Mouse (Mus musculus) hindbrain, embryonic 15.5 days (tissue): ENCODE results near the gene Folr2. TPM values are rescaled to one million over a fixed set of nuclear protein-coding genes. Genes with fewer than 3 reads are reported as not detected.
A peak's percentile ranks its signal among the peaks of the same experiment; 100 is the strongest.

Source experiments
- ATAC-seq: fragments of 200-750 bp; cut with Nextera tagmentation; 2 replicates; pipeline ENCODE4 v1.8.0; 2017; ENCODE audit warnings: low read depth, moderate number of reproducible peaks, moderate TSS enrichment; ENCODE audit not compliant: low FRiP score
- H3K27ac ChIP-seq: fragments of 300-500 bp; sonication (generic); replicated peaks from 2 replicates; pipeline ENCODE4 v1.5.1; 2015; ENCODE audit warnings: mild to moderate bottlenecking, inconsistent platforms
- H3K27me3 ChIP-seq: fragments of 300-500 bp; sonication (generic); 2 replicates; pipeline ENCODE4 v1.6.1; 2015; ENCODE audit warnings: control low read depth, inconsistent platforms
- H3K36me3 ChIP-seq: fragments of 300-500 bp; sonication (generic); 2 replicates; pipeline ENCODE4 v1.6.1; 2015; ENCODE audit warnings: control low read depth, inconsistent platforms
- H3K4me1 ChIP-seq: fragments of 300-500 bp; sonication (generic); replicated peaks from 2 replicates; pipeline ENCODE4 v1.6.1; 2015; ENCODE audit warnings: control low read depth, inconsistent platforms
- H3K4me2 ChIP-seq: fragments of 300-500 bp; sonication (generic); 2 replicates; pipeline ENCODE4 v1.6.1; 2015; ENCODE audit warnings: moderate library complexity, mild to moderate bottlenecking, inconsistent platforms
- H3K4me3 ChIP-seq: fragments of 300-500 bp; sonication (generic); 2 replicates; pipeline ENCODE4 v1.5.1; 2015; ENCODE audit warnings: mild to moderate bottlenecking, inconsistent platforms
- H3K9ac ChIP-seq: fragments of 300-500 bp; sonication (generic); 2 replicates; pipeline ENCODE4 v1.6.1; 2015; ENCODE audit warnings: inconsistent platforms
- H3K9me3 ChIP-seq: fragments of 300-500 bp; sonication (generic); 2 replicates; pipeline ENCODE4 v1.6.1; 2016; ENCODE audit warnings: control low read depth, inconsistent platforms
- WGBS: fragments of 180-500 bp; shearing (Covaris S2); methylation state at CpG from one replicate; pipeline ENCODE4 v1.1.7; 2015; 5-methylcytosine and 5-hydroxymethylcytosine counted together
- polyA plus RNA-seq: library from polyadenylated mRNA; unstranded; fragments of >200 nt; fragmentation: Nextera tagmentation; extraction: Ambion mirVana; gene quantifications from 2 replicates; pipeline ENCODE4 v1.2.1, GENCODE M21; 2015

The Folr2 gene
- polyA plus RNA-seq, 1 experiment from 2014 or later: 2.4 TPM

- Histone ChIP-seq H3K9ac (no peak overlapping the region), H3K4me3 (no peak overlapping the region), H3K36me3 (no peaks in the 10 kb centered on the region), H3K9me3 (no peaks in the 10 kb centered on the region), H3K27me3 (no peaks in the 10 kb centered on the region), H3K27ac (no peak overlapping the region), H3K4me1 (no peaks in the 10 kb centered on the region), H3K4me2 (no peak overlapping the region)
- no peak for ATAC-seq
Observed at GRCm38 (mm10) chr7:101860978-101861377, 4.0 kb upstream of the Folr2 start.

GRCm38 (mm10) chr7:101858362-101858761 is 1.4 kb upstream of the Folr2 start:
- H3K4me3 ChIP-seq: no peak overlapping the region
- H3K27ac ChIP-seq: no peak overlapping the region
- ATAC-seq: no peak
- H3K9ac ChIP-seq: no peak overlapping the region
- H3K4me2 ChIP-seq: no peak overlapping the region
- no peaks in the 10 kb centered on the region for H3K27me3 ChIP-seq
- H3K9me3 ChIP-seq: no peaks in the 10 kb centered on the region
- H3K36me3 ChIP-seq: no peaks in the 10 kb centered on the region
- H3K4me1 ChIP-seq: no peaks in the 10 kb centered on the region
- 91% methylated on average over 9 of the region's 9 CpGs for WGBS

- H3K36me3 ChIP-seq: no peaks in the 10 kb centered on the region
- no peak for ATAC-seq
- H3K9ac ChIP-seq: no peak overlapping the region
- 90% methylated on average over 2 of the region's 2 CpGs for WGBS
- H3K9me3 ChIP-seq: no peaks in the 10 kb centered on the region
- no peak overlapping the region for H3K4me2 ChIP-seq
- no peak overlapping the region for H3K4me3 ChIP-seq
- no peaks in the 10 kb centered on the region for H3K4me1 ChIP-seq
- H3K27me3 ChIP-seq: no peaks in the 10 kb centered on the region
- H3K27ac ChIP-seq: no peak overlapping the region
Observed at GRCm38 (mm10) chr7:101853816-101854215, 3.2 kb downstream of the Folr2 start.

GRCm38 (mm10) chr7:101852846-101853245 is 4.1 kb downstream of the Folr2 start:
- Histone ChIP-seq H3K27me3 (no peaks in the 10 kb centered on the region), H3K4me1 (no peaks in the 10 kb centered on the region), H3K9me3 (no peaks in the 10 kb centered on the region), H3K4me2 (no peak overlapping the region), H3K4me3 (no peak overlapping the region), H3K36me3 (no peaks in the 10 kb centered on the region), H3K9ac (no peak overlapping the region), H3K27ac (no peak overlapping the region)
- ATAC-seq: no peak
- 85% methylated on average over 6 of the region's 6 CpGs for WGBS

- Histone ChIP-seq H3K9me3 (no peaks in the 10 kb centered on the region), H3K4me1 (no peaks in the 10 kb centered on the region), H3K9ac (no peak overlapping the region), H3K27ac (no peak overlapping the region), H3K27me3 (no peaks in the 10 kb centered on the region), H3K36me3 (no peaks in the 10 kb centered on the region), H3K4me2 (no peak overlapping the region), H3K4me3 (no peak overlapping the region)
- no peak for ATAC-seq
- 86% methylated on average over 6 of the region's 6 CpGs for WGBS
Observed at GRCm38 (mm10) chr7:101851689-101852088, 5.3 kb downstream of the Folr2 start.

GRCm38 (mm10) chr7:101847934-101848333 is 9.1 kb downstream of the Folr2 start:
- no peak overlapping the region for H3K4me2 ChIP-seq

GRCm38 (mm10) chr7:101844186-101844585 is 12.8 kb downstream of the Folr2 start:
- H3K9ac ChIP-seq: no peak overlapping the region
- H3K4me1 ChIP-seq: no peaks in the 10 kb centered on the region
- no peaks in the 10 kb centered on the region for H3K27me3 ChIP-seq
- no peak overlapping the region for H3K4me3 ChIP-seq
- H3K27ac ChIP-seq: no peak overlapping the region
- H3K9me3 ChIP-seq: no peaks in the 10 kb centered on the region
- ATAC-seq: no peak
- H3K36me3 ChIP-seq: no peaks in the 10 kb centered on the region
- 76% methylated on average over 6 of the region's 6 CpGs for WGBS
- no peak overlapping the region for H3K4me2 ChIP-seq

More at GRCm38 (mm10) chr7:101847934-101848333, 9.1 kb downstream of the Folr2 start:
- no peak overlapping the region for H3K4me3 ChIP-seq
- no peak for ATAC-seq
- WGBS: 92% methylated on average over 1 of the region's 1 CpGs
- no peaks in the 10 kb centered on the region for H3K27me3 ChIP-seq
- no peak overlapping the region for H3K9ac ChIP-seq
- no peaks in the 10 kb centered on the region for H3K4me1 ChIP-seq
- no peak overlapping the region for H3K27ac ChIP-seq
- no peaks in the 10 kb centered on the region for H3K36me3 ChIP-seq
- H3K9me3 ChIP-seq: no peaks in the 10 kb centered on the region

- peak within 1 kb of the TSS; percentile 63 for H3K9ac ChIP-seq
- H3K9me3 ChIP-seq: no peaks in the 10 kb centered on the region
- under 1% methylated on average over 64 of the region's 64 CpGs for WGBS
- peak within 1 kb of the TSS; percentile 82 for H3K27ac ChIP-seq
- H3K4me3 ChIP-seq: peak within 1 kb of the TSS; percentile 63
- H3K4me2 ChIP-seq: peak within 1 kb of the TSS; percentile 99
- ATAC-seq: peak; percentile 78
- peaks cover 8% of the 10 kb centered on the region; the same call in 1 of the 2 replicates for H3K27me3 ChIP-seq
- no peaks in the 10 kb centered on the region for H3K36me3 ChIP-seq
- peaks cover 36% of the 10 kb centered on the region for H3K4me1 ChIP-seq
Observed at GRCm38 (mm10) chr7:101837606-101838471, 19.2 kb downstream of the Folr2 start, which contains the start of gene Inppl1. TSS of gene Inppl1 (minus strand) at chr7:101838229.

GRCm38 (mm10) chr7:101837154-101837605 is 19.8 kb downstream of the Folr2 start:
- peak; percentile 13; the same call in 1 of the 2 replicates for ATAC-seq
- H3K4me2 ChIP-seq: peak overlapping the region; percentile 99
- H3K27me3 ChIP-seq: peaks cover 8% of the 10 kb centered on the region; the same call in 1 of the 2 replicates

GRCm38 (mm10) chr7:101836271-101837153 is 20.5 kb downstream of the Folr2 start:
- Histone ChIP-seq H3K36me3 (peaks cover 2% of the 10 kb centered on the region; the same call in 1 of the 2 replicates), H3K4me1 (peaks cover 36% of the 10 kb centered on the region), H3K9me3 (no peaks in the 10 kb centered on the region), H3K27ac (peak overlapping the region; percentile 82), H3K4me2 (peak overlapping the region; percentile 99), H3K4me3 (peak overlapping the region; percentile 63), H3K9ac (peak overlapping the region; percentile 63), H3K27me3 (peaks cover 8% of the 10 kb centered on the region; the same call in 1 of the 2 replicates)
- peak; percentile 68 for ATAC-seq
- under 1% methylated on average over 55 of the region's 63 CpGs for WGBS

More at GRCm38 (mm10) chr7:101837154-101837605, 19.8 kb downstream of the Folr2 start:
- Histone ChIP-seq H3K9me3 (no peaks in the 10 kb centered on the region), H3K9ac (peak overlapping the region; percentile 63), H3K36me3 (no peaks in the 10 kb centered on the region), H3K27ac (peak overlapping the region; percentile 82), H3K4me1 (peaks cover 36% of the 10 kb centered on the region), H3K4me3 (peak overlapping the region; percentile 63)
- WGBS: 0% methylated on average over 20 of the region's 20 CpGs

GRCm38 (mm10) chr7:101835457-101836109 is 21.4 kb downstream of the Folr2 start:
- ATAC-seq: no peak
- Histone ChIP-seq H3K9ac (no peak overlapping the region; the same call in 1 of the 2 replicates), H3K4me1 (peaks cover 36% of the 10 kb centered on the region), H3K27me3 (peaks cover 8% of the 10 kb centered on the region; the same call in 1 of the 2 replicates), H3K36me3 (peaks cover 7% of the 10 kb centered on the region), H3K4me2 (peak overlapping the region; percentile 99), H3K27ac (peak overlapping the region; percentile 82; the same call in 1 of the 2 replicates), H3K9me3 (no peaks in the 10 kb centered on the region), H3K4me3 (peak overlapping the region; percentile 63)
- WGBS: 46% methylated on average over 5 of the region's 5 CpGs
